ENCODE assay signal across 32 mouse cellular contexts in genomic region chr13:73306430-73306829, GRCm38 (mm10). TPM values are rescaled to one million over a fixed set of nuclear protein-coding genes. Genes with fewer than 3 reads are reported as not detected.
A peak's percentile ranks its signal among the peaks of the same experiment; 100 is the strongest.
DNase-seq lines count a peak whose midpoint lies in the region; ATAC-seq and TF ChIP-seq lines count a peak whose summit lies in the region.
"Had no signal": no experiment of that assay in that cellular context is flagged by ENCODE, and none has a peak within 500 bp of the region (broad histone marks: within the 10 kb centered on the region; RNA-seq: fewer than 3 reads in every experiment).

No protein-coding gene starts in this region.

- peaks cover 31% of the 10 kb centered on the region for H3K27me3 ChIP-seq in forebrain, embryonic 12.5 days
- no peaks in the 10 kb centered on the region for H3K27me3 ChIP-seq in forebrain, postnatal 0 days (ENCODE audit: insufficient read depth, low read length)
- peaks cover 33% of the 10 kb centered on the region for H3K27me3 ChIP-seq in heart, embryonic 13.5 days (replicated peaks)
- H3K27me3 ChIP-seq in midbrain, embryonic 11.5 days (ENCODE audit: control insufficient read depth, insufficient read depth, low read length) = no peaks in the 10 kb centered on the region; the same call in 1 of the 2 replicates
- H3K27me3 ChIP-seq in midbrain, postnatal 0 days (ENCODE audit: insufficient read depth, low read length) = no peaks in the 10 kb centered on the region; the same call in 1 of the 2 replicates

- no peaks in the 10 kb centered on the region for H3K9me3 ChIP-seq in forebrain, embryonic 12.5 days
- no peaks in the 10 kb centered on the region for H3K9me3 ChIP-seq in forebrain, postnatal 0 days (ENCODE audit: low read length)
- no peaks in the 10 kb centered on the region for H3K9me3 ChIP-seq in heart, embryonic 13.5 days
- H3K9me3 ChIP-seq in midbrain, embryonic 11.5 days (ENCODE audit: control insufficient read depth, low read length) = no peaks in the 10 kb centered on the region
- no peaks in the 10 kb centered on the region for H3K9me3 ChIP-seq in midbrain, postnatal 0 days (ENCODE audit: low read length)
- H3K9me3 ChIP-seq: embryonic facial prominence, embryonic 12.5 days; heart, embryonic 15.5 days; limb, embryonic 15.5 days; neural tube, embryonic 12.5 days had no signal

- no peaks in the 10 kb centered on the region for H3K36me3 ChIP-seq in forebrain, embryonic 12.5 days (replicated peaks)
- H3K36me3 ChIP-seq in forebrain, postnatal 0 days (ENCODE audit: insufficient read depth) = no peaks in the 10 kb centered on the region
- H3K36me3 ChIP-seq in heart, embryonic 13.5 days = no peaks in the 10 kb centered on the region
- no peaks in the 10 kb centered on the region for H3K36me3 ChIP-seq in midbrain, embryonic 11.5 days (ENCODE audit: control insufficient read depth, insufficient read depth, low read length)
- no peaks in the 10 kb centered on the region for H3K36me3 ChIP-seq in midbrain, postnatal 0 days (ENCODE audit: insufficient read depth, low read length)
- H3K36me3 ChIP-seq: embryonic facial prominence, embryonic 12.5 days; heart, embryonic 15.5 days; limb, embryonic 15.5 days; neural tube, embryonic 12.5 days had no signal

- DNase-seq in forebrain, postnatal 0 days = no peak
- no peak for DNase-seq in heart, postnatal 10 days
- no peak for DNase-seq in midbrain, embryonic 11.5 days (ENCODE audit: low spot score, missing footprints)
- no peak for DNase-seq in midbrain, postnatal 0 days (ENCODE audit: low spot score)
- DNase-seq: cerebellum, adult 18-20 months; cerebellum, postnatal 14 days; kidney, adult 2 months; layer of hippocampus, adult 9-11 months; lung, embryonic 14.5 days; right cerebral cortex, postnatal 4 days; thymus, postnatal 14 days had no signal

- intact Hi-C loops in heart, postnatal 10 days (cut with DNase I) = no loop called here

- 40% methylated on average over 4 of the region's 4 CpGs for WGBS in forebrain, embryonic 12.5 days
- 42% methylated on average over 4 of the region's 4 CpGs for WGBS in forebrain, postnatal 0 days
- WGBS in heart, embryonic 13.5 days = 68% methylated on average over 4 of the region's 4 CpGs
- 49% methylated on average over 4 of the region's 4 CpGs for WGBS in midbrain, embryonic 11.5 days
- WGBS in midbrain, postnatal 0 days = 38% methylated on average over 4 of the region's 4 CpGs

- peaks cover 27% of the 10 kb centered on the region for H3K4me1 ChIP-seq in forebrain, embryonic 12.5 days
- H3K4me1 ChIP-seq in forebrain, postnatal 0 days (ENCODE audit: insufficient read depth) = no peaks in the 10 kb centered on the region
- peaks cover 44% of the 10 kb centered on the region for H3K4me1 ChIP-seq in heart, embryonic 13.5 days
- peaks cover 16% of the 10 kb centered on the region for H3K4me1 ChIP-seq in midbrain, embryonic 11.5 days (ENCODE audit: control insufficient read depth, insufficient read depth, low read length)
- 0 out of 2 replicates have a peak, but pooled peaks cover 5% of the 10 kb centered on the region for H3K4me1 ChIP-seq in midbrain, postnatal 0 days (ENCODE audit: insufficient read depth, low read length)
- H3K4me1 ChIP-seq: embryonic facial prominence, embryonic 12.5 days; limb, embryonic 15.5 days had no signal

- H3K27ac ChIP-seq in forebrain, embryonic 12.5 days = peak overlapping the region; percentile 62; the same call in 1 of the 2 replicates
- H3K27ac ChIP-seq in forebrain, postnatal 0 days (ENCODE audit: low read depth, low read length) = no peak overlapping the region
- H3K27ac ChIP-seq in heart, embryonic 13.5 days (replicated peaks) = peak overlapping the region; percentile 62
- H3K27ac ChIP-seq in midbrain, embryonic 11.5 days (ENCODE audit: low read depth, low read length) = no peak overlapping the region; the same call in 1 of the 2 replicates
- H3K27ac ChIP-seq in midbrain, postnatal 0 days (ENCODE audit: low read depth, low read length) = no peak overlapping the region
- H3K27ac ChIP-seq: embryonic facial prominence, embryonic 12.5 days; kidney, postnatal 0 days; limb, embryonic 15.5 days; liver, embryonic 14.5 days; neural tube, embryonic 12.5 days had no signal

- H3K4me2 ChIP-seq in forebrain, embryonic 12.5 days = no peak overlapping the region
- no peak overlapping the region for H3K4me2 ChIP-seq in forebrain, postnatal 0 days (ENCODE audit: low read depth)
- no peak overlapping the region for H3K4me2 ChIP-seq in heart, embryonic 13.5 days
- no peak overlapping the region for H3K4me2 ChIP-seq in midbrain, embryonic 11.5 days
- H3K4me2 ChIP-seq in midbrain, postnatal 0 days (ENCODE audit: low read depth, low read length, poor library complexity, severe bottlenecking) = no peak overlapping the region
- H3K4me2 ChIP-seq: embryonic facial prominence, embryonic 12.5 days; heart, embryonic 15.5 days; limb, embryonic 15.5 days; lung, embryonic 14.5 days; neural tube, embryonic 12.5 days had no signal

- ATAC-seq in forebrain, embryonic 12.5 days (ENCODE audit: low FRiP score) = peak; percentile 27; the same call in 1 of the 2 replicates
- ATAC-seq in forebrain, postnatal 0 days = no peak
- no peak for ATAC-seq in heart, embryonic 13.5 days (ENCODE audit: extremely low read depth, insufficient number of reproducible peaks, low FRiP score, low TSS enrichment)
- no peak for ATAC-seq in midbrain, embryonic 11.5 days (ENCODE audit: low FRiP score)
- ATAC-seq in midbrain, postnatal 0 days (ENCODE audit: low FRiP score) = no peak; the same call in 1 of the 2 replicates
- no peak for ATAC-seq in monocyte, adult 5-6 weeks (replicated peaks; ENCODE audit: insufficient number of reproducible peaks, low FRiP score, low TSS enrichment, poor library complexity, severe bottlenecking)

- TF ChIP-seq CTCF in forebrain, postnatal 0 days (IDR thresholded peaks at IDR 0.05; ENCODE audit: low read depth) = no peak
- TF ChIP-seq CTCF in midbrain, postnatal 0 days (IDR thresholded peaks at IDR 0.05) = no peak

- H3K9ac ChIP-seq in forebrain, embryonic 12.5 days = no peak overlapping the region
- H3K9ac ChIP-seq in forebrain, postnatal 0 days = no peak overlapping the region
- H3K9ac ChIP-seq in heart, embryonic 13.5 days = no peak overlapping the region
- H3K9ac ChIP-seq in midbrain, embryonic 11.5 days (ENCODE audit: low read length) = 0 out of 2 replicates have a peak overlapping the region, but pooled peaks have one; percentile 7
- H3K9ac ChIP-seq in midbrain, postnatal 0 days (replicated peaks; ENCODE audit: low read length, poor library complexity, severe bottlenecking) = no peak overlapping the region
- H3K9ac ChIP-seq: embryonic facial prominence, embryonic 12.5 days; heart, embryonic 15.5 days; limb, embryonic 15.5 days; liver, embryonic 14.5 days; lung, embryonic 14.5 days; neural tube, embryonic 12.5 days had no signal

- no peak overlapping the region for H3K4me3 ChIP-seq in forebrain, embryonic 12.5 days (replicated peaks)
- H3K4me3 ChIP-seq in forebrain, postnatal 0 days (ENCODE audit: low read depth, low read length) = no peak overlapping the region
- no peak overlapping the region for H3K4me3 ChIP-seq in heart, embryonic 13.5 days
- H3K4me3 ChIP-seq in midbrain, embryonic 11.5 days (ENCODE audit: low read depth, low read length) = no peak overlapping the region
- no peak overlapping the region for H3K4me3 ChIP-seq in midbrain, postnatal 0 days (ENCODE audit: low read depth, low read length)
- H3K4me3 ChIP-seq: embryonic facial prominence, embryonic 12.5 days; erythroblast, embryonic 14.5 days; heart, embryonic 15.5 days; limb, embryonic 15.5 days; neural tube, embryonic 12.5 days had no signal

RNA-seq across cellular contexts. Expression of gene Mrpl36, which starts 21.9 kb away (rescaled TPM):
- polyA plus RNA-seq in forebrain, embryonic 12.5 days (2016; fragmentation: Nextera tagmentation; extraction: Ambion mirVana) = 110 and 115 TPM in 2 replicates
- 48.3 and 62.6 TPM in 2 replicates for total RNA-seq in forebrain, postnatal 0 days (2014; rRNA removed)
- 74.3 and 84.6 TPM in 2 replicates for polyA plus RNA-seq in forebrain, postnatal 0 days (2015; fragmentation: Nextera tagmentation; extraction: Ambion mirVana)
- 152 and 174 TPM in 2 replicates for polyA plus RNA-seq in heart, embryonic 13.5 days (2015; fragmentation: Nextera tagmentation; extraction: Ambion mirVana)
- total RNA-seq in heart, postnatal 10 days (2021) = 10 to 100 TPM; 43.0 to 46.9 TPM
- polyA plus RNA-seq in midbrain, embryonic 11.5 days (2014; fragmentation: Nextera tagmentation; extraction: Ambion mirVana) = 125 and 128 TPM in 2 replicates
- total RNA-seq in midbrain, postnatal 0 days (2014; rRNA removed) = 26.8 and 40.1 TPM in 2 replicates
- 55.1 TPM in 2 replicates for polyA plus RNA-seq in midbrain, postnatal 0 days (2015; fragmentation: Nextera tagmentation; extraction: Ambion mirVana)
- 13.4 to 21.6 TPM (median 21.1 TPM) in 3 replicates for total RNA-seq in monocyte, adult 5-6 weeks (2017)

RNA-seq across cellular contexts. Expression of gene Ndufs6, which starts 21.9 kb away (rescaled TPM):
- 302 and 309 TPM in 2 replicates for polyA plus RNA-seq in forebrain, embryonic 12.5 days (2016; fragmentation: Nextera tagmentation; extraction: Ambion mirVana)
- total RNA-seq in forebrain, postnatal 0 days (2014; rRNA removed) = 117 and 128 TPM in 2 replicates
- 423 and 557 TPM in 2 replicates for polyA plus RNA-seq in forebrain, postnatal 0 days (2015; fragmentation: Nextera tagmentation; extraction: Ambion mirVana)
- 642 and 746 TPM in 2 replicates for polyA plus RNA-seq in heart, embryonic 13.5 days (2015; fragmentation: Nextera tagmentation; extraction: Ambion mirVana)
- 100 to 1,000 TPM; 859 to 902 TPM for total RNA-seq in heart, postnatal 10 days (2021)
- 305 and 326 TPM in 2 replicates for polyA plus RNA-seq in midbrain, embryonic 11.5 days (2014; fragmentation: Nextera tagmentation; extraction: Ambion mirVana)
- 111 and 132 TPM in 2 replicates for total RNA-seq in midbrain, postnatal 0 days (2014; rRNA removed)
- polyA plus RNA-seq in midbrain, postnatal 0 days (2015; fragmentation: Nextera tagmentation; extraction: Ambion mirVana) = 477 and 509 TPM in 2 replicates
- total RNA-seq in monocyte, adult 5-6 weeks (2017) = 56.8 to 89.3 TPM (median 66.2 TPM) in 3 replicates

RNA-seq across cellular contexts. Expression of gene Irx4, which starts 46.2 kb away (rescaled TPM):
- 0.53 and 1.0 TPM in 2 replicates for polyA plus RNA-seq in forebrain, embryonic 12.5 days (2016; fragmentation: Nextera tagmentation; extraction: Ambion mirVana)
- total RNA-seq in forebrain, postnatal 0 days (2014; rRNA removed) = not detected in 2 replicates
- not detected in 2 replicates for polyA plus RNA-seq in forebrain, postnatal 0 days (2015; fragmentation: Nextera tagmentation; extraction: Ambion mirVana)
- polyA plus RNA-seq in heart, embryonic 13.5 days (2015; fragmentation: Nextera tagmentation; extraction: Ambion mirVana) = 45.9 and 50.1 TPM in 2 replicates
- 10 to 100 TPM; 27.6 to 49.8 TPM for total RNA-seq in heart, postnatal 10 days (2021)
- 0.41 and 0.87 TPM in 2 replicates for polyA plus RNA-seq in midbrain, embryonic 11.5 days (2014; fragmentation: Nextera tagmentation; extraction: Ambion mirVana)
- 2.8 and 2.9 TPM in 2 replicates for total RNA-seq in midbrain, postnatal 0 days (2014; rRNA removed)
- 0.63 and 1.0 TPM in 2 replicates for polyA plus RNA-seq in midbrain, postnatal 0 days (2015; fragmentation: Nextera tagmentation; extraction: Ambion mirVana)
- total RNA-seq in monocyte, adult 5-6 weeks (2017) = not detected in 3 replicates
- total RNA-seq: adrenal gland, adult 18-20 months; adrenal gland, postnatal 4 days; gastrocnemius, adult 8-10 months; hematopoietic stem cell, adult 5-6 weeks; left cerebral cortex, adult 18-20 months; left cerebral cortex, postnatal 25 days; megakaryocyte, adult 5-6 weeks had no signal
- polyA plus RNA-seq: CD4-positive, CD25-positive, alpha-beta regulatory T cell, adult 4 months; erythroblast, embryonic 14.5 days; frontal cortex, adult 2 months; gonadal fat pad, adult 2 months; liver, embryonic 14.5 days; lung, embryonic 14.5 days; stomach, embryonic 14.5 days had no signal

Comparison
In these comparisons a context has a peak if more than half of its experiments do, and no peak if none do; other contexts are left out.
1. H3K27ac ChIP-seq: peak in forebrain, embryonic 12.5 days (single experiment) and heart, embryonic 13.5 days (single experiment); none in forebrain, postnatal 0 days (single experiment), midbrain, embryonic 11.5 days (single experiment) and midbrain, postnatal 0 days (single experiment).
2. RNA of gene Irx4, which starts 46.2 kb away (polyA plus RNA-seq): 45.9 to 50.1 TPM in heart, embryonic 13.5 days; 0.53 to 1.0 TPM in forebrain, embryonic 12.5 days, 0.41 to 0.87 TPM in midbrain, embryonic 11.5 days, 0.63 to 1.0 TPM in midbrain, postnatal 0 days and not detected in forebrain, postnatal 0 days; every median in the first group is over 10 times any median in the second.